Mouse (Mus musculus): ENCODE results near the gene Ppp3ca. TPM values are rescaled to one million over a fixed set of nuclear protein-coding genes. Genes with fewer than 3 reads are reported as not detected.
"Not testable (repeated sequence)": the region's sequence is repeated elsewhere in the genome, so short reads cannot be mapped to it uniquely, and the experiment has no call there.

Ppp3ca gene
- polyA plus RNA-seq, 1 experiment from 2014 or later = 98.2 TPM

DNA sequence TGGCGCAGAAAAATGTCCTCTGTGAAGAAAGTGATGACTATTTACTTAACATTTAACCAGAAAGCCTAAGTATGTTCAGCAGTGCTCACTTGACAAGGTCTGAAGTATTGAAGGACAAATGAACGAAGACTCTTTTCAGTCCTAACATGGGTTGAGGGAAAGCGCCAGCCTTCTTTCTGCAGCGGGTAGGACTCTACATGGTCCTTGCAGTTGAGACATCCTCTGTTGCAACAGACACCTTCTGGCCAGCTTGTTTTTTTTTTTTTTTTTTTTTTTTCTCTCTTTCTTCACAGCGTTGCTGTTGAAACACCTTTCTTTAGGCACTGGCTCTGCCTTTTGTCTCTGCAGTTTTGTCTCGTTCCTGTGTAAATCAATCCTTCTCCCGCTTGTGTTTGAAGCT is 22.1 kb downstream of the Ppp3ca start:
- no peaks in the 10 kb centered on the region for H3K9me3 ChIP-seq
- no peak overlapping the region for H3K4me2 ChIP-seq (replicated peaks)
- H3K4me3 ChIP-seq = no peak overlapping the region
- no peak overlapping the region for H3K9ac ChIP-seq (replicated peaks)
- 87% methylated on average over 7 of the region's 7 CpGs for WGBS
- H3K27ac ChIP-seq (replicated peaks) = no peak overlapping the region
- no peak for ATAC-seq (ENCODE audit: low FRiP score, low read depth)
- H3K4me1 ChIP-seq = 0 out of 2 replicates have a peak, but pooled peaks cover 4% of the 10 kb centered on the region
- no peaks in the 10 kb centered on the region for H3K27me3 ChIP-seq
- no peaks in the 10 kb centered on the region for H3K36me3 ChIP-seq

DNA sequence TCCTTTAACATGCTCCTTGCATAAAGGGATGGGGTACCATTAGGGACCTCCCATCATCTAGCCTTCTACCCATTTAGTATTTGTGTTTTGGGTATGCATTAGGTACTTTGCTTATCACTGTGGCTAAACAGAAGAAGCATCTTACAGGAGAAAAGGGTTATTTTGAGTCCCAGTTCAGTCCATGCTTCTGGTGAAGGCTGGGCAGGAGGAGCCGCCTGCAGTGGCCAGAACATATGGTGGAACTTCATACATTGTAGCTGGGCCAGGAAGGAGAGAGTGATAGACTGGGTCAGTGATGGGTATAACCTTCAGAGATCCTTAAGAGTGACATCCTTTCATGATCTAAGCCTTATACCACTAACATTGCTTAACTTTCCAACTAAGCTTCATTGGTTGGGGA is 23.6 kb downstream of the Ppp3ca start:
- H3K4me3 ChIP-seq = no peak overlapping the region
- ATAC-seq (ENCODE audit: low FRiP score, low read depth) = no peak

DNA sequence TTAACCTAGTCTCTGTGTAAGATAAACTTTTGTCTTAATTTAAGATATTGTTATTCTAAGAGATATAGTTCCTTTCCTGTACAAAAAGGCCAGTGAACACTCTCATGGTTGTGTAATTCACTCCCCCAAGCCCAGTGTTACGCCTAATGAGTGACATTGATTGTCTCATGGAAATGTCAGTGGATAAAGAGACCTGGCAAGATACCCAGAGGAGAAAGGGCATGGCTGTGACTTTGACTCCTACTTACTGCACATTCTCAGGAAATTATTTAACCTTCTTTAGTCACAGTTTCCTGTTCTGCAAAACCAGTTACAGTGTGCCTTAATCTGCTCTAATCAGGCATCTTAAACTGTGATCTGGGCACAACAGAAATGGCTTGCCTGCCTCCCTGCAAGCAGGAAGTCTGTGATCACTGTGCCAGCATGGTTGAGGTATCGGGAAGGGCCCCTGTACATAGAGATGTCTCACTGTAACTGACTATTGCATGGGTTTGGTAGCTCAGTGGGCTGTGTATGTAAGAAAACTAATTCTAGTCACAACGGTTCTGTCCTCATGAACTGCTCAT is 27.8 kb downstream of the Ppp3ca start:
- Histone ChIP-seq H3K9ac (replicated peaks) (no peak overlapping the region), H3K4me2 (replicated peaks) (no peak overlapping the region), H3K36me3 (no peaks in the 10 kb centered on the region), H3K27ac (replicated peaks) (no peak overlapping the region), H3K4me3 (no peak overlapping the region), H3K9me3 (no peaks in the 10 kb centered on the region), H3K27me3 (no peaks in the 10 kb centered on the region), H3K4me1 (0 out of 2 replicates have a peak, but pooled peaks cover 6% of the 10 kb centered on the region)
- no peak for ATAC-seq (ENCODE audit: low FRiP score, low read depth)
- WGBS = 87% methylated on average over 3 of the region's 3 CpGs

More for the DNA sequence above, 23.6 kb downstream of the Ppp3ca start:
- Histone ChIP-seq H3K27me3 (no peaks in the 10 kb centered on the region), H3K9me3 (no peaks in the 10 kb centered on the region), H3K36me3 (no peaks in the 10 kb centered on the region), H3K9ac (replicated peaks) (no peak overlapping the region), H3K4me1 (0 out of 2 replicates have a peak, but pooled peaks cover 6% of the 10 kb centered on the region), H3K4me2 (replicated peaks) (no peak overlapping the region), H3K27ac (replicated peaks) (no peak overlapping the region)
- WGBS = 94% methylated on average over 1 of the region's 1 CpGs

DNA sequence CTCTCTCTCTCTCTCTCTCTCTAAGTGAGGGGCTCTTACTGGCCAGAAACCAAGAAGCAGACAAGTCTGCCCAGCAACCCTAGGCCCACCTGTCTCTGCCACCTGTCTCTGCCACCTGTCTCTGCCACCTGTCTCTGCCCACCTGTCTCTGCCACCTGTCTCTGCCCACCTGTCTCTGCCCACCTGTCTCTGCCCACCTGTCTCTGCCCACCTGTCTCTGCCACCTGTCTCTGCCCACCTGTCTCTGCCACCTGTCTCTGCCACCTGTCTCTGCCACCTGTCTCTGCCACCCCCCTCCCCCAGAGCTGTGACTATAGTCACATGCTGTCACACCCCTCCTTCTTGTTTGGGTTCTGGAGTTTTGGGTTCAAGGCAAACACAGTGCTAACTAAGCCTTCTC is 29.8 kb downstream of the Ppp3ca start:
- H3K4me1 ChIP-seq; H3K9ac ChIP-seq (replicated peaks); H3K27ac ChIP-seq (replicated peaks); H3K9me3 ChIP-seq; H3K4me2 ChIP-seq (replicated peaks); ATAC-seq (ENCODE audit: low FRiP score, low read depth); H3K4me3 ChIP-seq; H3K27me3 ChIP-seq; H3K36me3 ChIP-seq: not testable (repeated sequence)

DNA sequence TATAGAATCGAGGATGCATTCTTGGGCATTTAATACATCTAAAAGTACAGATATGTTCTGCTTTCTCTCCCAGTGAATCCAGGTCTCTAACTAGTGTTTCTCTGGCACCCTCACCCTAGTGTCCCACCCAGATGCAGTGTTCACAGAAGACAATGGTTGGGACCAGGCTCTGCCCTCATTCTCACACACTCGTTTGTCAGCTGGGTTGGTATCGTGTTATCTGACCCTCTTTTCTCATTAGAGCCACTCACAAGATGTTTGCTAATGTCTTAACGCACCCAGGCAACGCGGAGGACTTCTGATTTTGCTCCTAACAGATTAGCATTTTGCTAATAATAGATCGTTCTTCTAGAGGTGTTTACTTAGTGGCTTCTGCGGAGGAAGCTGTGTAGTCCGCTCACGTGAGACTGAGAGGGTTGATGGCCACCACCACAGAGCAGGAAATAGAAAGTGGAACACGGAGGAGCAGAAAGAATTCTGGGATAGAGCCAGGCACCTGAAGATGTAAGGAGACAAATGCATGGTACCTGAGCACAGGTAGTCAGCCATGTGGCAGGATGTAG is 30.6 kb downstream of the Ppp3ca start:
- no peaks in the 10 kb centered on the region for H3K27me3 ChIP-seq
- no peak overlapping the region for H3K4me3 ChIP-seq
- 69% methylated on average over 11 of the region's 11 CpGs for WGBS
- H3K4me2 ChIP-seq (replicated peaks) = no peak overlapping the region
- H3K9me3 ChIP-seq = no peaks in the 10 kb centered on the region
- H3K36me3 ChIP-seq = no peaks in the 10 kb centered on the region
- no peak for ATAC-seq (ENCODE audit: low FRiP score, low read depth)
- H3K27ac ChIP-seq (replicated peaks) = no peak overlapping the region
- H3K9ac ChIP-seq (replicated peaks) = no peak overlapping the region
- peaks cover 12% of the 10 kb centered on the region; the same call in 1 of the 2 replicates for H3K4me1 ChIP-seq

DNA sequence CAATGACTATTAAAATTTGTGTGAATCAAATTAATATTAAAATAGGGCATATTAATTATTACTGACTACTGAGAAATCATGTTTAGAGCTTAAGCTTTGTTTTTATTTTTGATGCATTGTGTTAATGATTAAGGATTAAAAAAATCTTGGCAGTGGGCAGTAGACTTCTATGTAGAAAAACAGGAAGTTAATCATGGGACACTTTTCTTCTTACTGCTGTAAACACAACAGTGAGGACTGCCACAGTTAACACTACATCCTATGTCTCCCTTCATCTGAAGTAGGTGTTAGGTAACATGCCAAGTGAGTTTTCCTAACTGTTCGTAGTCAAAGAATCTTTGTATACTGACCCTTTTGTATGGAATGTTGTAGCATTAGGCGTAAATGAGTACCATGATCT is 32.9 kb downstream of the Ppp3ca start:
- no peak for ATAC-seq (ENCODE audit: low FRiP score, low read depth)
- 78% methylated on average over 2 of the region's 2 CpGs for WGBS
- Histone ChIP-seq H3K4me1 (peaks cover 15% of the 10 kb centered on the region), H3K4me3 (no peak overlapping the region), H3K36me3 (no peaks in the 10 kb centered on the region), H3K4me2 (replicated peaks) (no peak overlapping the region), H3K9me3 (no peaks in the 10 kb centered on the region), H3K27ac (replicated peaks) (no peak overlapping the region), H3K9ac (replicated peaks) (no peak overlapping the region), H3K27me3 (no peaks in the 10 kb centered on the region)

DNA sequence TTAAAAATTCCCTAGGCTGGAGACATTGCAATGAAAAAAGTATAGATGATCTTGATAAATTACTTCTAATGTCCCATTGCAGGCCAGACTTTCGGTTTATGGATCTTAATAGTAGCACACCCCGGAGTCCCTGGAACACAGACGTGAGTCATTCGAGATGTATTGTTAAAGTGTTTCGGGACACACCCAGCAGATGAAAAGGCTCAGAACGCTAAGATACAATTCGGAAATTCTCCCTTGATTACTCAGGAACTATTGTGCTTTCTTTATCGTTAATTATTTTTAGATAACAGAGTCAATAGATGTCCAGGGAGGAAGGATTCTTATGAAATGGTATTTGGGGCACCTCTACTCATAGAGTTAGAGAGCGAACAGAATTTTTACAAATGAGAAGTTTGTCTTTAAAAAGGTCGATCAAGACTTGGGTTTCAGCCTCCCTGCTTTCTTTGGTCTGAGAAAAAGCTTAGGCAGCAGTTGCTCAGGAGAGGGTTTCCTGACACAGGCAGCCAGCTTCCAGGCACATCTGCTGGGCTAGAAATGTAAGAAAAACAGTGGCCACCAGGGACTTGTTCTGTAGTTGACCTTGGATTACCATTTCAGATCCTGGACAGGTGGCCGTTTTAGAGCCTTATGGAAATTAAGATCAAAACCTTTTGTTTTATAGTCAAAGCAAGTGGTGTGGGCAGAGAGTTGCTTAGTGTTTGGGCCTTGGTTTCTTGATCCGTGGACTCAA is 34.8 kb downstream of the Ppp3ca start:
- WGBS = 78% methylated on average over 12 of the region's 12 CpGs

DNA sequence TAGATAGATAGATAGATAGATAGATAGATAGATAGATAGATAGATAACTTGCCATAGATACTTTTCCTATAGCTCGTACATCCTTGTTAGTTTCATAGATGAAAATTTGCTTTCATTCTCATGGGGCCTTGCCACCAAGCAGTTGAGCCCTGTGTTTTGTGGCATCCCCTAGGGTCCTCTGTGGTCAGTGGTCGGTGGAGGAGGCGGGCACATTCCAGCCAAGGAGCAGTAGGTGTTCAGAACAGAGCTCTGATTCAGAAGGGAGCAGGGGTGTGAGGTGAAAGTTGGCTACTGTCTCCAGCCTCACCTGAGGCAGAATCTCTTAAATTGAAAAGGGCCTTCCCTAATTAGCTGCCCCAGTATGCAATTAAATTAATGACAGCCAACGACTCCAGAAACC is 36.1 kb downstream of the Ppp3ca start:
- Histone ChIP-seq H3K4me3 (no peak overlapping the region), H3K4me2 (replicated peaks) (no peak overlapping the region), H3K27me3 (no peaks in the 10 kb centered on the region), H3K9ac (replicated peaks) (no peak overlapping the region), H3K27ac (replicated peaks) (no peak overlapping the region), H3K9me3 (no peaks in the 10 kb centered on the region), H3K4me1 (peaks cover 13% of the 10 kb centered on the region), H3K36me3 (no peaks in the 10 kb centered on the region)
- no peak for ATAC-seq (ENCODE audit: low FRiP score, low read depth)
- WGBS = 89% methylated on average over 4 of the region's 4 CpGs

More for the DNA sequence above, 34.8 kb downstream of the Ppp3ca start:
- Histone ChIP-seq H3K9ac (replicated peaks) (no peak overlapping the region), H3K36me3 (no peaks in the 10 kb centered on the region), H3K4me2 (replicated peaks) (no peak overlapping the region), H3K4me1 (peaks cover 13% of the 10 kb centered on the region), H3K4me3 (no peak overlapping the region), H3K27ac (replicated peaks) (no peak overlapping the region), H3K9me3 (no peaks in the 10 kb centered on the region), H3K27me3 (no peaks in the 10 kb centered on the region)
- no peak for ATAC-seq (ENCODE audit: low FRiP score, low read depth)

DNA sequence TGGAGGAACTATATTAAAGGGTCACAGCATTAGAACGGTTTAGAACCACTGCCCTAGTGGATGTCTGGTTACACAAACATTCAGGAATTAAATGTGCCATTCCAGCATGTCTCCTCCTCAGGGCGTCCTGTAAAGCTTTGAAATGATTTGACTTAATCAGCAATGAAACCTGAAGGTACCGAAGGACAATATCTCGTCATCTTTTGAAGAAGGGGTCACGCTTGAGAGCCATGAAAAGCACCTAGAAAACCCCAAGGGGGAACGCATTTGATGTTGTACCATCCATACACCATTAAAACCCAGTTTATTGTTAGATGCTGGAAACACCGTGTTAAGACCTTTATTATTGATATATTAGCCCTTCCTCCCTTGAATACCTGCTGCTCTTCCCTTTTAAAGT is 36.8 kb downstream of the Ppp3ca start:
- no peak for ATAC-seq (ENCODE audit: low FRiP score, low read depth)
- H3K27me3 ChIP-seq = no peaks in the 10 kb centered on the region
- H3K4me3 ChIP-seq = no peak overlapping the region
- H3K36me3 ChIP-seq = no peaks in the 10 kb centered on the region
- H3K9me3 ChIP-seq = no peaks in the 10 kb centered on the region
- no peak overlapping the region for H3K27ac ChIP-seq (replicated peaks)
- H3K4me2 ChIP-seq (replicated peaks) = no peak overlapping the region
- 82% methylated on average over 7 of the region's 7 CpGs for WGBS
- H3K9ac ChIP-seq (replicated peaks) = no peak overlapping the region
- H3K4me1 ChIP-seq = peaks cover 13% of the 10 kb centered on the region

DNA sequence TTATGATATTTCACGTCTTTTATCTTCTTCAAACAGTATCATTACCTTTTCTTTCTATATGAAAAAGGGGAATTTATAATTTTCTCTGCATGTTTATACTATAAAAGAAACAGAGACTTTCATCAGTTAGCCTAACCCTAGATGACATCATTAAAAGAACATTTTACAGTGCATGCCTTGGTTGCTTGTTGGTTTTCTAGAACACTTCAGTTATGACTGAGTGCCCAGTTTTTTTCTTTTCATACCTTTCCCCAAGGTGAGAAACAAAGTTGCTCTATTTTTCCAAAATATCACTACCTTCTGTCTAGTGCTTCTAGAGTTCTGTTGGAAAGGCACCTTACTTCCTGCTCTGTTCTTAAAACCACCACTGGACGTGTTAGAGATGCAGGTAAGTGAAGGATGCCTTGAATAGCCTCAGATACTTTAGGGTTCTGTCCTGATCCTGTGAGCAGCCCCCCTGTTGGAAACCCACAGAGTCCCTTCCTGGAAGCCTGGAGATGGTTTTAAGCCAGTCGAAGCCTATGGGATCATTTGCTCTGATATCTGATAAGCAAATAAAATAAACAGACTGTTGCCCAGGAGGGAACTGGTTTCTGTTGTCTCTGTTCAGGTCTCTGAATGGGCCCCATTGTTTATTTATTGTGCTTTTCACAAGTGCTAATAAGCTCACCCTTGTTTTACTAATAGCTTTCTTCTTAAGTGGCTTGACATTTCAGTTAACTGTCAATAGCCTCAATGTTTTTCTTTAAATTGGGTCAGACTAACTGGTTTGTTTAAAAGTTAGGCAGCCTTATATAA is 37.5 kb downstream of the Ppp3ca start:
- WGBS = 53% methylated on average over 3 of the region's 3 CpGs
- ATAC-seq (ENCODE audit: low FRiP score, low read depth) = no peak
- H3K9ac ChIP-seq (replicated peaks) = no peak overlapping the region

DNA sequence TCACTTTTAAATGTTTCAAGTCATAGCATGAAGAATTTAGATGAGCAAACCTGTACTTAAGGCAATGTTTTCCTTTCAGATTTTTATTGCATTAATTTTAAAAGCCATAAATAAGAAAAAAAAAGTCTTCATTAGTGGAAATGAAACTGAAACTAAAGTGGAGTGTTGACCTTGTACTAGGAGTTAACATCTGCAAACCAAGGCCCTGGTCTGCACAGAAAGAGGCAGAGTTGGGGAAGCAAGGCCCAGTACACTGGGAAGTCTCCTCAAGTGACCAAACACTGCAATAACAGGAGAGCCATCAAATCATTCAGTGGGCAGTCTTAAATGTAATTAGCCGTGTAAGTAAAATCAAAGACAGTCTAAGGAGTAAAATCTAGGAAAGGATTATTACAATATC is 38.3 kb downstream of the Ppp3ca start:
- Histone ChIP-seq H3K4me3 (no peak overlapping the region), H3K9ac (replicated peaks) (no peak overlapping the region), H3K27ac (replicated peaks) (no peak overlapping the region), H3K9me3 (no peaks in the 10 kb centered on the region), H3K4me2 (replicated peaks) (no peak overlapping the region), H3K4me1 (peaks cover 13% of the 10 kb centered on the region), H3K27me3 (no peaks in the 10 kb centered on the region), H3K36me3 (no peaks in the 10 kb centered on the region)
- 61% methylated on average over 1 of the region's 1 CpGs for WGBS
- ATAC-seq (ENCODE audit: low FRiP score, low read depth) = no peak

More for the DNA sequence above, 37.5 kb downstream of the Ppp3ca start:
- Histone ChIP-seq H3K4me1 (peaks cover 13% of the 10 kb centered on the region), H3K9me3 (no peaks in the 10 kb centered on the region), H3K36me3 (no peaks in the 10 kb centered on the region), H3K27ac (replicated peaks) (no peak overlapping the region), H3K4me3 (no peak overlapping the region), H3K4me2 (replicated peaks) (no peak overlapping the region), H3K27me3 (no peaks in the 10 kb centered on the region)

All from midbrain, embryonic 12.5 days (tissue).